Mouse (Mus musculus): Measurements from ENCODE around the gene Stt3b. TPM values are rescaled to one million over a fixed set of nuclear protein-coding genes. Genes with fewer than 3 reads are reported as not detected.

Stt3b gene
- polyA plus RNA-seq, 1 experiment, result 14.7 TPM

GRCm38 (mm10) chr9:115229145-115229544 is 81.1 kb downstream of the Stt3b start:
- TF ChIP-seq GATA1 (IDR thresholded peaks at IDR 0.05; ENCODE audit: borderline replicate concordance, low read length), result no peak
- TF ChIP-seq FLI1 (IDR thresholded peaks at IDR 0.05; ENCODE audit: low read length), result no peak
- Histone ChIP-seq H3K4me3 (replicated peaks) (no peak overlapping the region), H3K4me1 (peaks cover 34% of the 10 kb centered on the region)

DNA sequence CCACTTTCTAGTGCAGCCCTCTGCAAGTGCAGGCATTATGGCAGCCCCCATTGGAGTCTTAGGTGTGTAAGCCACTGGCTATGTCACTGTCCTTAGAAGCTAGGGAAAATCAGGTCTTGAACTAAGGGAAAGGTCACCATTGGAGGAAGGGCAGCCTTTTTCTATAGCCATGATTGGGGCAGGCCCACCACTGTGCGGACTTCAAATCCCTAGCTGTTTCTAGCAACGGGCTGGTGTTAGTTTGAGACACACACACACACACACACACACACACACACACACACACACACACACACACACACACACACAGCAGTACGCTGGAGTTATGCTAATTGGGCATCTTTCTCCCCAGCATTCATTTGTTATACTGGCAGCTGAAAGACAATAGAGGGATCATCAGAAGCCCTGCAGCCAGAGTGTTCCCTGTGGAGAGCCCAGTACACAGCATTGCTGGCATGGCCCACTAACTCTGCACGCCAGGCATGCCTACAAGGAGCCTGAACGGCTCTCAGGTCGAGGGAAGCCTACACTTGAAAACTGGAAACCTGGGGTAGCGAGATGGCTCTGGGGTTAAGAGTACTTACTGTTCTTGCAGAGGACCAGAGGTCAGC is 85.4 kb downstream of the Stt3b start:
- H3K9me3 ChIP-seq, result no peaks in the 10 kb centered on the region
- H3K27me3 ChIP-seq (replicated peaks), result peaks cover 14% of the 10 kb centered on the region
- no peak overlapping the region for H3K4me3 ChIP-seq (replicated peaks)
- peaks cover 41% of the 10 kb centered on the region for H3K4me1 ChIP-seq
- TF ChIP-seq GATA1 (IDR thresholded peaks at IDR 0.05; ENCODE audit: borderline replicate concordance, low read length) (no peak), FLI1 (IDR thresholded peaks at IDR 0.05; ENCODE audit: low read length) (no peak)
- H3K36me3 ChIP-seq (replicated peaks; ENCODE audit: low read length), result no peaks in the 10 kb centered on the region

More at GRCm38 (mm10) chr9:115229145-115229544, 81.1 kb downstream of the Stt3b start:
- Histone ChIP-seq H3K27me3 (replicated peaks) (peaks cover 7% of the 10 kb centered on the region), H3K9me3 (no peaks in the 10 kb centered on the region), H3K36me3 (replicated peaks; ENCODE audit: low read length) (no peaks in the 10 kb centered on the region)

DNA sequence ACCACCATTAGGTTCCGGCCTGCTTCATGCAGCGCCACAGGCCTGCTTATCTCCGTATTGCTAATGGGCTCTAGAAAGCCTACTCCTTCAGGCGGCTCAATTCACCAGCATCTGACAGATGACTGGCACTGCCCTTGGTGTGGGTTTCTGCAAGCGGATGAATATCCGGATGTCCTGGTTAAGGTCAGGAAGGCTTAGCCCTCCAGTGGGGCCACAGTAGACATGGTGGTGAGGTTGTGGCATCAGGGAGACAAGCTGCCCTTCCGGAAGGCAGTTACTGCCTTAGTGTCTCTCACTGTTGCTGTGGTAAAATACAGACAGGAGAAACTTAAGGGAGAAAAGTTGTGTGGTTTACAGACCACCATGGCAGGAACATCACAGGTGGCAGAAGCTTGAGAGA is 89.0 kb downstream of the Stt3b start:
- H3K27me3 ChIP-seq (replicated peaks), result peaks cover 12% of the 10 kb centered on the region
- no peaks in the 10 kb centered on the region for H3K9me3 ChIP-seq

GRCm38 (mm10) chr9:115220466-115220865 is 89.8 kb downstream of the Stt3b start:
- Histone ChIP-seq H3K36me3 (replicated peaks; ENCODE audit: low read length) (no peaks in the 10 kb centered on the region), H3K4me1 (peaks cover 40% of the 10 kb centered on the region), H3K4me3 (replicated peaks) (no peak overlapping the region), H3K9me3 (no peaks in the 10 kb centered on the region), H3K27me3 (replicated peaks) (peaks cover 10% of the 10 kb centered on the region)
- TF ChIP-seq FLI1 (IDR thresholded peaks at IDR 0.05; ENCODE audit: low read length) (no peak), GATA1 (IDR thresholded peaks at IDR 0.05; ENCODE audit: borderline replicate concordance, low read length) (no peak)

More for the DNA sequence above, 89.0 kb downstream of the Stt3b start:
- peaks cover 32% of the 10 kb centered on the region for H3K4me1 ChIP-seq
- H3K4me3 ChIP-seq (replicated peaks), result no peak overlapping the region
- TF ChIP-seq GATA1 (IDR thresholded peaks at IDR 0.05; ENCODE audit: borderline replicate concordance, low read length) (no peak), FLI1 (IDR thresholded peaks at IDR 0.05; ENCODE audit: low read length) (no peak)
- H3K36me3 ChIP-seq (replicated peaks; ENCODE audit: low read length), result no peaks in the 10 kb centered on the region

- no peaks in the 10 kb centered on the region for H3K9me3 ChIP-seq
- H3K4me1 ChIP-seq, result peaks cover 44% of the 10 kb centered on the region
- no peaks in the 10 kb centered on the region for H3K36me3 ChIP-seq (replicated peaks; ENCODE audit: low read length)
- TF ChIP-seq FLI1 (IDR thresholded peaks at IDR 0.05; ENCODE audit: low read length) (no peak), GATA1 (IDR thresholded peaks at IDR 0.05; ENCODE audit: borderline replicate concordance, low read length) (no peak)
- H3K4me3 ChIP-seq (replicated peaks), result no peak overlapping the region
- H3K27me3 ChIP-seq (replicated peaks), result peaks cover 4% of the 10 kb centered on the region
These were observed 92.2 kb downstream of the Stt3b start for GRCm38 (mm10) chr9:115217984-115218383.

DNA sequence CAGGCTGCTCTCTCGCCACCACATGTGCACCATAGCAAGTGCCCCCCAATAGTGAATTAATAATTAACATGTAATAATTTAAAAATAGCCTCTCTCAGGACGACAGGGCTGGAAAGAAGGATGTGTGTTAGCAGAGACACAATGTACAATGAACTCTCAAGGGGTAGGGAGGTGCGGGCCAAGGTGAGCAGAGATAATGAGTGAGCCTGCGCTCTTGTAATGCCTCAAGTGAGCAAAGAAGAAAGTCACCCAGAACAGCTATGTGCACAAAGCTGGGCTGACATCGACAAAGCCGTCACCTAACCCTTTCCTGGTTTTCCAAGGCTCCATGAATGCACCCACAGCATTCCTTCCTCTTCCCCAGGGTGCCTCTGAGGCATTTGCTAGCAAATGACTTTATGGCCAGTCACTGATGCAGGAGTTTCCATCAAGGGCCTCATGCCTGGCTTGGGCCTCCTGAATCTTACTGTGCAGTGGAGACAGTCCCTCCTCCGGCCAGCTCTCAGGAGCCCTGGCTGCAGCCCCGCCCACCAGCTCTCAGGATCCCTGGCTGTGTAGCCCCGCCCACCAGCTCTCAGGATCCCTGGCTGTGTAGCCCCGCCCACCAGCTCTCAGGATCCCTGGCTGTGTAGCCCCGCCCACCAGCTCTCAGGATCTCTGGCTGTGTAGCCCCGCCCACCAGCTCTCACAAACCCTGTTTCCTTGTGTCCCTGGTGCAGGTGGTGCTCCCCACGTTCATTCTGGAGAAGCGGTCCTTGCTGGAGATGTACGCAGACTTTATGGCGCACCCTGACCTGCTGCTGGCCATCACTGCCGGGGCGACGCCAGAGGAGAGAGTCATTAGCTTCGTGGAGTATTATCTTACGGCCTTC is 94.2 kb downstream of the Stt3b start:
- Histone ChIP-seq H3K4me1 (peaks cover 28% of the 10 kb centered on the region), H3K9me3 (no peaks in the 10 kb centered on the region), H3K27me3 (replicated peaks) (peaks cover 4% of the 10 kb centered on the region), H3K4me3 (replicated peaks) (no peak overlapping the region), H3K36me3 (replicated peaks; ENCODE audit: low read length) (no peaks in the 10 kb centered on the region)
- no peak for TF ChIP-seq FLI1 (IDR thresholded peaks at IDR 0.05; ENCODE audit: low read length)

GRCm38 (mm10) chr9:115214572-115215571 is 95.3 kb downstream of the Stt3b start:
- no peaks in the 10 kb centered on the region for H3K9me3 ChIP-seq
- no peaks in the 10 kb centered on the region for H3K36me3 ChIP-seq (replicated peaks; ENCODE audit: low read length)
- H3K4me1 ChIP-seq, result peaks cover 24% of the 10 kb centered on the region
- H3K27me3 ChIP-seq (replicated peaks), result peaks cover 4% of the 10 kb centered on the region
- no peak overlapping the region for H3K4me3 ChIP-seq (replicated peaks)
- TF ChIP-seq GATA1 (IDR thresholded peaks at IDR 0.05; ENCODE audit: borderline replicate concordance, low read length) (no peak), FLI1 (IDR thresholded peaks at IDR 0.05; ENCODE audit: low read length) (no peak)

DNA sequence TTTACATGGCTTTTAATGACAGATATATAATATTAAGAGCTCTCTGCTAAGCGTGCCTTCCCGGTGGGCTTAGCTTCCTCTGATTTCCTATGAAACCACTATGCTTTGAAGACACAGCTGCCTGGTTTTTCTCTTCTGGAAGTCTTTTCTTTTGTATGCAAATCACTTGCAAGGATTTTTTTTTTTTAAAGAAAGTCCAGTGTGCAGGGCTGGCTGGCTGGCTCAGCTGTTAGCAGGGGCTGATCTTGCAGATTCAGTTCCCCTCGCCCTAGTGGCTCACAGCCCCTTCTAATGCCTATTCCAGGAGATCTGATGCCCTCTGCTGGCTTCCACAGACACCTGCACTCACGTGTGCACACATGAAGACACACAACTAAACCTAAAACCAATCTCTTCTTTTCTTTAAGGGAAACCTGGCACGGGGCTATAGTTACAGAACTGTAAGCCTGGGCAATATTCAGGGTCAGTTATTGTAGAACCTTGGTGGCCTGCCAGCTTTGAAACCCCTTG is 96.4 kb downstream of the Stt3b start:
- H3K4me3 ChIP-seq (replicated peaks), result no peak overlapping the region
- peaks cover 4% of the 10 kb centered on the region for H3K27me3 ChIP-seq (replicated peaks)
- no peaks in the 10 kb centered on the region for H3K36me3 ChIP-seq (replicated peaks; ENCODE audit: low read length)
- no peak for TF ChIP-seq GATA1 (IDR thresholded peaks at IDR 0.05; ENCODE audit: borderline replicate concordance, low read length)
- no peak for TF ChIP-seq FLI1 (IDR thresholded peaks at IDR 0.05; ENCODE audit: low read length)
- H3K9me3 ChIP-seq, result no peaks in the 10 kb centered on the region
- peaks cover 25% of the 10 kb centered on the region for H3K4me1 ChIP-seq

GRCm38 (mm10) chr9:115210535-115210934 is 99.7 kb downstream of the Stt3b start:
- H3K27me3 ChIP-seq (replicated peaks), result peaks cover 7% of the 10 kb centered on the region
- peaks cover 18% of the 10 kb centered on the region for H3K4me1 ChIP-seq
- H3K4me3 ChIP-seq (replicated peaks), result no peak overlapping the region
- no peaks in the 10 kb centered on the region for H3K36me3 ChIP-seq (replicated peaks; ENCODE audit: low read length)
- TF ChIP-seq GATA1 (IDR thresholded peaks at IDR 0.05; ENCODE audit: borderline replicate concordance, low read length) (no peak), FLI1 (IDR thresholded peaks at IDR 0.05; ENCODE audit: low read length) (no peak)
- no peaks in the 10 kb centered on the region for H3K9me3 ChIP-seq

All from megakaryocyte, embryonic 14.5 days (primary cell).